Mouse (Mus musculus) bone marrow macrophage, adult 2 months (primary cell): Measurements from ENCODE around the gene Khdc1a.

ENCODE experiments used
- CTCF ChIP-seq: IDR thresholded peaks from 2 replicates; pipeline ENCODE4 v1.5.1; 2012; ENCODE audit warnings: low read depth, mild to moderate bottlenecking, low read length, moderate library complexity
- POLR2A ChIP-seq: IDR thresholded peaks from 2 replicates; pipeline ENCODE4 v1.6.1; 2012; ENCODE audit warnings: mild to moderate bottlenecking, low read depth, low read length, borderline replicate concordance

DNA sequence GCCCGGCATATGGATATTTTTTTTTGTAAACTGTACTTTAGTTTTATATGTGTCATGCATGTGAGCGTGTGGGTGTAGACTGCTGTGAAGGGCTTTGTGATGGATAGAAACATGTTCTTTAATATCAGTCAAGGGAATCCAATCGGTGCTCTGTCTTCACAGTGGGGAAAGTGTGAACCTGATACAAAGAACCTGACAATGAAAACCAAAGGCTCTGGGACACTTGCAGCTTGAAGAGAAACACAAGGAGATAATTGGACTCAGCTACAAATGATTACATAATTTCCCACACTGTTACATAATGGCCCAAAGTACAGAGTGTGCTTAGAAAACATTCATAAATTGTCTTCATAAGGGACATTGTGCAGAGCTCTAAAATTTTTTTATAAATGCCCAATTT, 44.0 kb upstream of the Khdc1a start:
- TF ChIP-seq CTCF (no peak), POLR2A (no peak)
